Mouse (Mus musculus): ENCODE measurements around the gene Gm2016.
"Not testable (repeated sequence)": the region's sequence is repeated elsewhere in the genome, so short reads cannot be mapped to it uniquely, and the experiment has no call there.

Gene Gm2016

GRCm38 (mm10) chr12:87873772-87874171, at the start of gene Gm2016:
TSS of gene Gm2016 (plus strand) at chr12:87874072.
- not testable (repeated sequence) for DNase-seq (ENCODE audit: low read depth, low spot score)

- not testable (repeated sequence) for DNase-seq (ENCODE audit: low read depth, low spot score)
Observed at GRCm38 (mm10) chr12:87842239-87842638, 31.6 kb upstream of the Gm2016 start, which contains the start of gene Gm2001. TSS of gene Gm2001 (minus strand) at chr12:87842339.

- not testable (repeated sequence) for DNase-seq (ENCODE audit: low read depth, low spot score)
Observed at GRCm38 (mm10) chr12:87850657-87851056, 23.2 kb upstream of the Gm2016 start.

- not testable (repeated sequence) for DNase-seq (ENCODE audit: low read depth, low spot score)
Observed at GRCm38 (mm10) chr12:87856067-87856466, 17.8 kb upstream of the Gm2016 start.

GRCm38 (mm10) chr12:87861740-87862692, 11.9 kb upstream of the Gm2016 start:
- DNase-seq (ENCODE audit: low read depth, low spot score), result peak; percentile 2

- not testable (repeated sequence) for DNase-seq (ENCODE audit: low read depth, low spot score)
Observed at GRCm38 (mm10) chr12:87863638-87864037, 10.2 kb upstream of the Gm2016 start.

- not testable (repeated sequence) for DNase-seq (ENCODE audit: low read depth, low spot score)
Observed at GRCm38 (mm10) chr12:87864048-87864447, 9.8 kb upstream of the Gm2016 start.

- DNase-seq (ENCODE audit: low read depth, low spot score), result not testable (repeated sequence)
Observed at GRCm38 (mm10) chr12:87895070-87895469, 21.2 kb downstream of the Gm2016 start, which contains the start of gene Gm2022. TSS of gene Gm2022 (plus strand) at chr12:87895370.

GRCm38 (mm10) chr12:87919721-87920120, 45.8 kb downstream of the Gm2016 start, which contains the start of gene Gm2035:
TSS of gene Gm2035 (minus strand) at chr12:87919857.
- not testable (repeated sequence) for DNase-seq (ENCODE audit: low read depth, low spot score)

Measured in skeletal muscle tissue, adult 2 months (tissue).